Mouse (Mus musculus) cortical plate, adult 2 months (tissue): Measurements from ENCODE around the gene Akap8. TPM values are rescaled to one million over a fixed set of nuclear protein-coding genes. Genes with fewer than 3 reads are reported as not detected.

Experiments
- H3K27ac ChIP-seq: fragments of 200-500 bp; 2 replicates; pipeline ENCODE4 v1.5.1; 2012; ENCODE audit warnings: low read length, control low read depth, inconsistent platforms; ENCODE audit not compliant: insufficient read depth
- H3K4me1 ChIP-seq: fragments of 200-500 bp; 2 replicates; pipeline ENCODE4 v1.6.1; 2011; ENCODE audit warnings: low read length; ENCODE audit not compliant: control insufficient read depth, insufficient read depth
- H3K4me3 ChIP-seq: fragments of 200-500 bp; 2 replicates; pipeline ENCODE4 v1.5.1; 2011; ENCODE audit warnings: mild to moderate bottlenecking, low read length, control low read depth; ENCODE audit not compliant: insufficient read depth
- CTCF ChIP-seq: fragments of 200-500 bp; IDR thresholded peaks from 2 replicates; pipeline ENCODE4 v1.5.1; 2011; ENCODE audit warnings: mild to moderate bottlenecking, control low read depth, low read length; ENCODE audit not compliant: insufficient read depth; ENCODE audit errors: extremely low read depth
- POLR2A ChIP-seq: fragments of 200-500 bp; IDR thresholded peaks from 2 replicates; pipeline ENCODE4 v1.6.1; 2011; ENCODE audit warnings: mild to moderate bottlenecking, low read length, control low read depth; ENCODE audit not compliant: insufficient read depth; ENCODE audit errors: extremely low read depth
- polyA plus RNA-seq: library from polyadenylated mRNA; depleted of rRNA; stranded (reverse); fragments of >200 nt; gene quantifications from 2 replicates; pipeline ENCODE4 v1.2.3, GENCODE M21; 2012; rRNA removed

Akap8 gene
- polyA plus RNA-seq, 1 experiment = 87.3 TPM

DNA sequence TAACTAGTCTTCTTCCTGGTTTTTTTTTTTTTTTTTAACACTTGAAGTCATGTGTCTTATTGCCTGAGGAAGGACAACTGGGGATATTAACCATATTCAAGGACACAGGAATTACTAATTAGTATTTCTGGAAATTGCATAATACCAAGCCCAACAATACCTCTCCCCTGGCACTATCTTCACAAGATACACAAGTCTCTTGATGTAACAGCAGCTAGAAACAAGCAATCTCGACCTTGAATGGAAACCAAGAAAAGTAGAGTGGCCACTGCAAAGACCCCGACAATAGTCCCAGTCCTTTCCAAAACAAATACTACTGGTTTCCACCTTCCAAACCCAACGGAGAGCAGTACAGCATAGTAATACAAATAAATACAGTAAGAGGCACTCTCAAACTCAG lies 45.5 kb downstream of the Akap8 start:
- TF ChIP-seq POLR2A (no peak), CTCF (no peak)

DNA sequence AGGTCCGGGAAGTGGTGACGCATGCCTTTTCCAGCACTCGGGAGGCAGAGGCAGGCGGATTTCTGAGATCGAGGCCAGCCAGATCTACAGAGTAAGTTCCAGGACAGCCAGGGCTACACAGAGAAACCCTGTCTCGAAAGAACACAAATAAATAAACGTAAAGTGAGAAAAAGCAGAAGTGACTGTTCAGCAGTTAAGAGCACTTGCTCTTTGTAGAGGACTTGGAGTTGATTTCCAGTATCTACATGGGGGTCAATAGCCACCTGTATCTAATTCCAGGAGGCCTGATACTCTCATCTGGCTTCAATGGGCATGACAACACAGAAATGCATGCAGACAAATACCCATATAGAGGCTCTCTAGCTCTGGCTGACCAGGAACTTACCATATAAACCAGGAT lies 51.9 kb downstream of the Akap8 start:
- no peak for TF ChIP-seq CTCF
- TF ChIP-seq POLR2A = no peak
- Histone ChIP-seq H3K4me1 (peaks cover 7% of the 10 kb centered on the region; the same call in 1 of the 2 replicates), H3K4me3 (no peak overlapping the region), H3K27ac (no peak overlapping the region)

More for the DNA sequence above, 45.5 kb downstream of the Akap8 start:
- H3K27ac ChIP-seq = no peak overlapping the region
- no peak overlapping the region for H3K4me3 ChIP-seq
- peaks cover 2% of the 10 kb centered on the region; the same call in 1 of the 2 replicates for H3K4me1 ChIP-seq

DNA sequence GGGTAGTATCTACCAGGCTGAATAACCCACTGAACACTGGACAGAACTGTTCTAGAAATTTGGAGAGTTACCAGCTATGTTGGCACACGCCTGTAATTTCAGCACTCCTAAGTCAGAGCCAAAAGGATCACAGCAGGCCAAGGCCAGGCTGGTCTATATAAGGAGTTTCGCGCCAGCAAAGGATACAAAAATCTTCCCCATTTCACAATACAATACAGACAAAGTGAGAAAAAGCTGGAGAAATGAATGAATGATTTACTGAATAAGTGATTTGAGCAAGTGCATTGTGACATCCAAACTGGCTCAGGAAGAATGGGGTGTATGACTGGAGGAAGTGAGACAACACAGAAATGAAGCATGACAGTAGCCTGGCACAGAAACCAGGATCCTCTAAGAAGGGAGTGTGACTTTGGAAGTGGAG lies 52.5 kb downstream of the Akap8 start:
- TF ChIP-seq CTCF = no peak
- TF ChIP-seq POLR2A = no peak
- Histone ChIP-seq H3K4me1 (peaks cover 9% of the 10 kb centered on the region; the same call in 1 of the 2 replicates), H3K4me3 (no peak overlapping the region), H3K27ac (no peak overlapping the region)

- Histone ChIP-seq H3K27ac (no peak overlapping the region), H3K4me1 (peaks cover 10% of the 10 kb centered on the region; the same call in 1 of the 2 replicates), H3K4me3 (no peak overlapping the region)
- TF ChIP-seq POLR2A = no peak
- TF ChIP-seq CTCF = no peak
Observed at GRCm38 (mm10) chr17:32268096-32268495, 52.9 kb downstream of the Akap8 start.

DNA sequence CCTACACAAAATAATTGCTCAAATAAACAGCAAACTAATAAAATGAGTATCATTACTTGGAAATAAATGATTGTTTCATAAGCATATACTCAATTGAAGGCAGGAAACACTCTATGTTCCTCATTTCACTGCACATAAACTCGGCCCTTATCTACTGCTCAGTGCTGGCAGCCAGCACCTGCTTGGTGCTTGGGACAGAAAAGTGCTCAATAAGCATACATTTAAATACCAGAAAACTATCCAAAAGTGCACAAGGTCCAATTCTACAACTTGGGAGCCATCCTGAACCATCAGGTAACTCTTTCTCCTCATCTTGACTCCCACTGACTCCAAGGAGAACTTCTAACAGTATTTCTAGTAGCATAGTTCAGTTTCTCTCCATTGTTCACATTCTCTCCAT lies 53.4 kb downstream of the Akap8 start:
- no peak overlapping the region for H3K27ac ChIP-seq
- TF ChIP-seq POLR2A = no peak
- TF ChIP-seq CTCF = no peak
- peaks cover 13% of the 10 kb centered on the region; the same call in 1 of the 2 replicates for H3K4me1 ChIP-seq
- H3K4me3 ChIP-seq = no peak overlapping the region

DNA sequence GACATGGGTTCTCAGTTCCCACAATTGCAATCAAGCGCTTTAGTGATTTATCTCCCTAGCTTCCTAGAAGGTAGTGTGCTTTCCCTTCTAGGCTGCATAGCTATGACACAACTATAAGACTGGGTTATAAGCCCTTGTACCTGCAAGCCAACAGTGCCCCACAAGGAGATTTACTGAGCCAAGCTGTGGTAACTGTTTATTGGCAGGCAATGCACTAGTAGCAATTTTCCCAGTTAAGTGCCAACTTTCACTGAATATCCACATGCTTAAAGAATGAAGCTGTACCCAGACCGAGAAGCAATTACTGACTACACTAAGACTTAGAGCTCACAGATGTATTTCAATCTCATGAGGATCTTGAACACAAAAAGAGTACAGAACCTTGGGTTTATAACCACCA lies 57.4 kb downstream of the Akap8 start:
- no peak overlapping the region for H3K27ac ChIP-seq
- H3K4me1 ChIP-seq = peaks cover 12% of the 10 kb centered on the region; the same call in 1 of the 2 replicates
- H3K4me3 ChIP-seq = no peak overlapping the region
- TF ChIP-seq POLR2A = no peak
- no peak for TF ChIP-seq CTCF

GRCm38 (mm10) chr17:32262831-32263559 lies 58.0 kb downstream of the Akap8 start:
- Histone ChIP-seq H3K4me3 (no peak overlapping the region), H3K27ac (no peak overlapping the region), H3K4me1 (peaks cover 11% of the 10 kb centered on the region; the same call in 1 of the 2 replicates)
- TF ChIP-seq POLR2A = no peak
- no peak for TF ChIP-seq CTCF

GRCm38 (mm10) chr17:32258869-32259268 lies 62.2 kb downstream of the Akap8 start:
- no peak for TF ChIP-seq POLR2A
- H3K4me1 ChIP-seq = peaks cover 14% of the 10 kb centered on the region; the same call in 1 of the 2 replicates
- H3K4me3 ChIP-seq = no peak overlapping the region
- no peak overlapping the region for H3K27ac ChIP-seq

DNA sequence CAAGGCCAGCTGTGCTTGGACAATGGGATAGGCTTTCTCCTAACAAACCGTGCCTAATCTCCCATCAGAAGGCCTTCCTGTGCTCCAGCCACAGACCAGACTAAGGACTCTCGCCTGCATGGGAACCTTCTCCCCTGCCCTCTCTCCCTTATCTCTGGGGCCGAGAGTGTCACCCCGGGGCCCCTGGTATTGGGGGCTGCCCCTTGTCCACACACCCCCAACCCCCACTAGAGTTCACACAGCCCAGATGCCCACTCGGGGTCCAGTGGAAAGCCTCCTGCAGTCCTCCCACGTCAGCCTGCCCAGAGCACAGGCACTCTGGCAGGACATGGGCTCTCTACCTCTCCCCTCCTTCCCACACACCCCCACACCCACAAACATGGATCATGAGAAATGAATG lies 63.1 kb downstream of the Akap8 start:
- peaks cover 10% of the 10 kb centered on the region; the same call in 1 of the 2 replicates for H3K4me1 ChIP-seq
- H3K4me3 ChIP-seq = no peak overlapping the region
- TF ChIP-seq CTCF = no peak
- no peak for TF ChIP-seq POLR2A
- H3K27ac ChIP-seq = no peak overlapping the region

DNA sequence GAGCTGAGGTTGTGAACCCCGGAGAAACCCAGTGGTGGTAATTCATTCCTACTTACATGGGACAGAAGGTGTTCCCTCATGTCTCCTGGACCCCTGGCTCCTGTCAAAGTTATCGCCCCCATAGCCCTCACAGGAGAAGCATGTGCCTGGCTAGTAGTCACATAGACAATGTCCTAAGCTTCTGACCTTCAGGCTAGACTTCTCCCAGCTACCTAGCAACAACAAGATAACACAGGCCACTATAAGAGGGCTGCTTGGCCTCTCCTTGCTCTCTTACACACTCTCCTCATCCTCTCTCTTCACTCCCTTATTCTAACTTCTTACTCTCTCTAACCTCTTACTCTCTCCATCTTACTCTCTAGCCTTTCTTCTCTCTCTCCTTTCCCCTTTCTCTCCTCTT lies 63.6 kb downstream of the Akap8 start:
- Histone ChIP-seq H3K4me3 (no peak overlapping the region), H3K4me1 (peaks cover 8% of the 10 kb centered on the region; the same call in 1 of the 2 replicates), H3K27ac (no peak overlapping the region)
- TF ChIP-seq CTCF (no peak), POLR2A (no peak)

DNA sequence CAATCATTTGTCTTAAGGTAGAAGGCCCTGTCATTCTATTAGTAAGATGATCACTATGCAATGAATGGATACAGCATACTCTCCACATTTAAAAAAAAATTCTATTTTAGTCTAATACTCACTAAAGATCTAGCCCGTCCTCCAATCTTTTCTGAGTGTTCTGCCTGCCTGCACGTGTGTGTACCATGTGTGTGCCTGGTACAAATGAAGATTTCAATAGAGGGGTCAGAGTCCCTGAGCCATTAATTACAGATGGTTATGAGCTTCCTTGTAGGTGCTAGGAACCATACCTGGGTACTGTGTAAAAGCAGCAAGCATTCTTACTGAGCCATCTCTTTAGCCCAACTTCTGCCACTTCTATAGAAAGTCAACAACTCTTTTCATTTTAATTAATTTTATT lies 64.1 kb downstream of the Akap8 start:
- no peak for TF ChIP-seq CTCF
- no peak for TF ChIP-seq POLR2A
- Histone ChIP-seq H3K4me3 (no peak overlapping the region), H3K27ac (no peak overlapping the region), H3K4me1 (peaks cover 8% of the 10 kb centered on the region; the same call in 1 of the 2 replicates)

Other genes with a start within 250 kb of the Akap8 start
- gene Notch3, start 154.4 kb downstream of the Akap8 start, polyA plus RNA-seq = 7.5 and 7.8 TPM in 2 replicates
- gene Ephx3, start 131.7 kb downstream of the Akap8 start, polyA plus RNA-seq = 0.56 and 0.91 TPM in 2 replicates
- 43.5 and 43.9 TPM in 2 replicates for gene Brd4, start 36.5 kb downstream of the Akap8 start, polyA plus RNA-seq
- gene Akap8l, start 29.4 kb upstream of the Akap8 start, polyA plus RNA-seq = 363 and 441 TPM in 2 replicates
- gene Wiz, start 68.2 kb upstream of the Akap8 start, polyA plus RNA-seq = 36.9 and 37.8 TPM in 2 replicates
- gene Rasal3, start 82.3 kb upstream of the Akap8 start, polyA plus RNA-seq = 4.8 and 5.3 TPM in 2 replicates
- gene Pglyrp2, start 102.9 kb upstream of the Akap8 start, polyA plus RNA-seq = not detected in 2 replicates
- not detected in 2 replicates for gene Cyp4f39, start 131.5 kb upstream of the Akap8 start, polyA plus RNA-seq
- 3.7 and 4.2 TPM in 2 replicates for gene Cyp4f17, start 184.8 kb upstream of the Akap8 start, polyA plus RNA-seq
- 8.1 and 9.0 TPM in 2 replicates for gene Cyp4f16, start 215.3 kb upstream of the Akap8 start, polyA plus RNA-seq